ENCODE assay signal across 9 mouse cellular contexts in genomic region chr16:13940847-13941395, GRCm38 (mm10). TPM values are rescaled to one million over a fixed set of nuclear protein-coding genes. Genes with fewer than 3 reads are reported as not detected.
DNase-seq lines count a peak whose midpoint lies in the region; ATAC-seq and TF ChIP-seq lines count a peak whose summit lies in the region.
"Had no signal": no experiment of that assay in that cellular context is flagged by ENCODE, and none has a peak within 500 bp of the region (broad histone marks: within the 10 kb centered on the region; RNA-seq: fewer than 3 reads in every experiment).

No protein-coding gene starts in this region.

- H3K27ac ChIP-seq in heart, embryonic 13.5 days (replicated peaks) = no peak overlapping the region
- no peak overlapping the region for H3K27ac ChIP-seq in bone marrow macrophage, adult 2 months (ENCODE audit: insufficient read depth, low read depth, low read length)
- H3K27ac ChIP-seq in heart, embryonic 15.5 days = no peak overlapping the region
- H3K27ac ChIP-seq in liver, embryonic 16.5 days (ENCODE audit: low read length) = no peak overlapping the region

- intact Hi-C loops in heart, postnatal 10 days (cut with DNase I) = no loop called here

- no peak for DNase-seq in heart, postnatal 10 days
- DNase-seq in layer of hippocampus, postnatal 10 days (ENCODE audit: low spot score in 2 of 2) = no peak
- DNase-seq in urinary bladder, postnatal 10 days (ENCODE audit: low spot score) = no peak
- no peak for DNase-seq in thymus, postnatal 14 days

- TF ChIP-seq CTCF in bone marrow macrophage, adult 2 months (IDR thresholded peaks at IDR 0.05; ENCODE audit: low read depth, low read length) = no peak

- no peaks in the 10 kb centered on the region for H3K9me3 ChIP-seq in heart, embryonic 13.5 days
- no peaks in the 10 kb centered on the region for H3K9me3 ChIP-seq in heart, embryonic 15.5 days (replicated peaks)
- no peaks in the 10 kb centered on the region for H3K9me3 ChIP-seq in liver, embryonic 16.5 days (replicated peaks; ENCODE audit: control insufficient read depth, low read length)
- H3K9me3 ChIP-seq: G1E had no signal

- H3K4me1 ChIP-seq in heart, embryonic 13.5 days = peaks cover 12% of the 10 kb centered on the region
- peaks cover 5% of the 10 kb centered on the region for H3K4me1 ChIP-seq in bone marrow macrophage, adult 2 months (ENCODE audit: control insufficient read depth, insufficient read depth, low read length)
- peaks cover 7% of the 10 kb centered on the region; the same call in 1 of the 2 replicates for H3K4me1 ChIP-seq in heart, embryonic 15.5 days (replicated peaks)
- H3K4me1 ChIP-seq in liver, embryonic 16.5 days (ENCODE audit: control insufficient read depth, low read depth, low read length) = no peaks in the 10 kb centered on the region

- peak overlapping the region; percentile 72 for H3K4me3 ChIP-seq in heart, embryonic 13.5 days
- H3K4me3 ChIP-seq in bone marrow macrophage, adult 2 months (ENCODE audit: insufficient read depth, low read length) = peak overlapping the region; percentile 54
- peak overlapping the region; percentile 64 for H3K4me3 ChIP-seq in heart, embryonic 15.5 days
- peak overlapping the region; percentile 50 for H3K4me3 ChIP-seq in liver, embryonic 16.5 days (ENCODE audit: low read depth, low read length)

- no peak for ATAC-seq in heart, embryonic 13.5 days (ENCODE audit: extremely low read depth, insufficient number of reproducible peaks, low FRiP score, low TSS enrichment)
- ATAC-seq in heart, embryonic 15.5 days (replicated peaks; ENCODE audit: insufficient number of reproducible peaks, insufficient read depth, low FRiP score, low read depth) = peak; percentile 50
- peak; percentile 45 for ATAC-seq in liver, embryonic 16.5 days (ENCODE audit: low read depth)

- H3K4me2 ChIP-seq in heart, embryonic 13.5 days = peak overlapping the region; percentile 99
- H3K4me2 ChIP-seq in heart, embryonic 15.5 days = peak overlapping the region; percentile 99
- H3K4me2 ChIP-seq in liver, embryonic 16.5 days (ENCODE audit: low read depth, low read length) = peak overlapping the region; percentile 54

- peak overlapping the region; percentile 79 for H3K9ac ChIP-seq in heart, embryonic 13.5 days
- peak overlapping the region; percentile 56 for H3K9ac ChIP-seq in heart, embryonic 15.5 days
- H3K9ac ChIP-seq in liver, embryonic 16.5 days (ENCODE audit: low read depth, low read length) = no peak overlapping the region; the same call in 1 of the 2 replicates

- H3K27me3 ChIP-seq in heart, embryonic 13.5 days (replicated peaks) = peaks cover 23% of the 10 kb centered on the region
- peaks cover 21% of the 10 kb centered on the region for H3K27me3 ChIP-seq in heart, embryonic 15.5 days
- H3K27me3 ChIP-seq in liver, embryonic 16.5 days (ENCODE audit: control insufficient read depth, insufficient read depth, low read depth, low read length) = peaks cover 17% of the 10 kb centered on the region

- H3K36me3 ChIP-seq in heart, embryonic 13.5 days = no peaks in the 10 kb centered on the region
- H3K36me3 ChIP-seq in heart, embryonic 15.5 days = no peaks in the 10 kb centered on the region
- no peaks in the 10 kb centered on the region for H3K36me3 ChIP-seq in liver, embryonic 16.5 days (ENCODE audit: control insufficient read depth, insufficient read depth)
- H3K36me3 ChIP-seq: G1E had no signal

- 2% methylated on average over 34 of the region's 34 CpGs for WGBS in heart, embryonic 13.5 days
- WGBS in heart, embryonic 15.5 days = 2% methylated on average over 34 of the region's 34 CpGs
- 3% methylated on average over 34 of the region's 34 CpGs for WGBS in liver, embryonic 16.5 days (ENCODE audit: insufficient replicate concordance)

- TF ChIP-seq POLR2A in bone marrow macrophage, adult 2 months (IDR thresholded peaks at IDR 0.05; ENCODE audit: borderline replicate concordance, low read depth, low read length) = no peak

RNA-seq across cellular contexts. Expression of gene Mpv17l, which starts 38.0 kb away (rescaled TPM):
- 2.7 and 3.3 TPM in 2 replicates for polyA plus RNA-seq in heart, embryonic 13.5 days (2015; fragmentation: Nextera tagmentation; extraction: Ambion mirVana)
- total RNA-seq in heart, postnatal 10 days (2021) = 1 to 10 TPM in 1 of 2 experiments, under 1 TPM in 1; 0.74 to 1.3 TPM
- 4.8 and 5.8 TPM in 2 replicates for polyA plus RNA-seq in bone marrow macrophage, adult 2 months (2012; ENCODE audit: insufficient read depth, insufficient read length, missing spikeins)
- polyA plus RNA-seq in heart, embryonic 15.5 days (2015; fragmentation: Nextera tagmentation; extraction: Ambion mirVana) = 2.0 and 2.7 TPM in 2 replicates
- 2.2 and 2.8 TPM in 2 replicates for polyA plus RNA-seq in liver, embryonic 16.5 days (2015; fragmentation: Nextera tagmentation; extraction: Ambion mirVana)
- total RNA-seq in layer of hippocampus, postnatal 10 days (2021) = 10 to 100 TPM; 73.7 to 74.7 TPM

RNA-seq across cellular contexts. Expression of gene Pdxdc1, which starts 38.0 kb away (rescaled TPM):
- 62.3 and 65.5 TPM in 2 replicates for polyA plus RNA-seq in heart, embryonic 13.5 days (2015; fragmentation: Nextera tagmentation; extraction: Ambion mirVana)
- total RNA-seq in heart, postnatal 10 days (2021) = 10 to 100 TPM; 78.5 to 80.1 TPM
- polyA plus RNA-seq in bone marrow macrophage, adult 2 months (2012; ENCODE audit: insufficient read depth, insufficient read length, missing spikeins) = 85.6 and 93.5 TPM in 2 replicates
- polyA plus RNA-seq in heart, embryonic 15.5 days (2015; fragmentation: Nextera tagmentation; extraction: Ambion mirVana) = 55.0 and 66.0 TPM in 2 replicates
- 24.3 and 25.2 TPM in 2 replicates for polyA plus RNA-seq in liver, embryonic 16.5 days (2015; fragmentation: Nextera tagmentation; extraction: Ambion mirVana)
- 10 to 100 TPM; 77.4 to 84.8 TPM for total RNA-seq in layer of hippocampus, postnatal 10 days (2021)

RNA-seq across cellular contexts. Expression of gene 2900011O08Rik, which starts 45.5 kb away (rescaled TPM):
- polyA plus RNA-seq in heart, embryonic 13.5 days (2015; fragmentation: Nextera tagmentation; extraction: Ambion mirVana) = 1.2 and 1.3 TPM in 2 replicates
- total RNA-seq in heart, postnatal 10 days (2021) = not detected
- not detected in 2 replicates for polyA plus RNA-seq in bone marrow macrophage, adult 2 months (2012; ENCODE audit: insufficient read depth, insufficient read length, missing spikeins)
- polyA plus RNA-seq in heart, embryonic 15.5 days (2015; fragmentation: Nextera tagmentation; extraction: Ambion mirVana) = 0.79 and 1.2 TPM in 2 replicates
- 0.08 and 0.13 TPM in 2 replicates for polyA plus RNA-seq in liver, embryonic 16.5 days (2015; fragmentation: Nextera tagmentation; extraction: Ambion mirVana)
- 100 to 1,000 TPM; 271 to 281 TPM for total RNA-seq in layer of hippocampus, postnatal 10 days (2021)
- polyA plus RNA-seq: G1E had no signal

RNA-seq across cellular contexts. Expression of gene Ifitm7, which starts 45.8 kb away (rescaled TPM):
- polyA plus RNA-seq in heart, embryonic 13.5 days (2015; fragmentation: Nextera tagmentation; extraction: Ambion mirVana) = 0.27 TPM in 1 of 2 replicates, not detected in the other
- total RNA-seq in heart, postnatal 10 days (2021) = not detected
- polyA plus RNA-seq in bone marrow macrophage, adult 2 months (2012; ENCODE audit: insufficient read depth, insufficient read length, missing spikeins) = not detected in 2 replicates
- not detected in 2 replicates for polyA plus RNA-seq in heart, embryonic 15.5 days (2015; fragmentation: Nextera tagmentation; extraction: Ambion mirVana)
- polyA plus RNA-seq in liver, embryonic 16.5 days (2015; fragmentation: Nextera tagmentation; extraction: Ambion mirVana) = 0.12 TPM in 1 of 2 replicates, not detected in the other
- 1 to 10 TPM; 1.4 to 1.7 TPM for total RNA-seq in layer of hippocampus, postnatal 10 days (2021)
- polyA plus RNA-seq: G1E had no signal
